ENCODE assay signal across 15 mouse cellular contexts in the genomic region with DNA sequence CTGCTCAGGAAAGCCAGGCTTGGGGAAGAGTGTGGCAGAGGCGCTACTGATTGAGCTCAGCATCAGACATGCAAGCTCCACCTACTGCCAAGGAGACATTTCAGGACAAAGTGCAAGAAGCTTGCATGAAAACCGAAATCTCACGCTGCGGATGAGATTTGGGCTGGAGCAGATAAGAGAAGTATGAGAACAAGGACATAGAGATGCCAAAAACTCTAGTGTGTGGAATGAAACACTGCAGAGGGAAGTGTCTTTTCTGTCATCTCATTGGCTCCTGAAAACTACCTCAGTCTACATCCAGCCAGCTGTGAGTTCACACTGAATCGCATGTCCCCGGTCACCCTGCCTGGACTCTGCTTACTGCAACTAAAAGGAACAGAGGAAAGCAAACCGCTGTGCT. TPM values are rescaled to one million over a fixed set of nuclear protein-coding genes. Genes with fewer than 3 reads are reported as not detected.
DNase-seq lines count a peak whose midpoint lies in the region; ATAC-seq lines count a peak whose summit lies in the region.
"Had no signal": no experiment of that assay in that cellular context is flagged by ENCODE, and none has a peak within 500 bp of the region (broad histone marks: within the 10 kb centered on the region; RNA-seq: fewer than 3 reads in every experiment).

No protein-coding gene starts in this region.

- ATAC-seq in frontal cortex, adult (ENCODE audit: low TSS enrichment), result peak; percentile 39; the same call in 1 of the 2 replicates
- ATAC-seq: forebrain, embryonic 13.5 days had no signal

- no peak for DNase-seq in frontal cortex, adult 2 months (ENCODE audit: extremely low spot score in 1 of 2, low spot score in 1 of 2)
- DNase-seq in kidney, postnatal 14 days, result peak; percentile 21
- no peak for DNase-seq in kidney, adult 18-20 months
- DNase-seq in heart, postnatal 10 days, result peak; percentile 56
- DNase-seq in lung, postnatal 4 days, result peak; percentile 10 to 33
- no peak for DNase-seq in left cerebral cortex, postnatal 10 days (ENCODE audit: extremely low spot score in 1 of 2, low spot score in 2 of 2)
- DNase-seq in cerebellum, postnatal 10 days, result no peak
- DNase-seq: adrenal gland, postnatal 10 days; gastrocnemius, postnatal 10 days had no signal

- intact Hi-C loops in heart, postnatal 10 days (cut with DNase I), result no loop called here
- intact Hi-C loops in left cerebral cortex, postnatal 10 days (cut with DNase I), result no loop called here

RNA-seq across cellular contexts. Expression of a gene that starts 38.3 kb away (rescaled TPM):
- polyA plus RNA-seq in frontal cortex, adult 2 months (2012; rRNA removed), result 0.82 and 1.1 TPM in 2 replicates
- total RNA-seq in heart, postnatal 10 days (2021), result not detected
- 1 to 10 TPM; 1.9 to 2.1 TPM for total RNA-seq in left cerebral cortex, postnatal 10 days (2021)
- total RNA-seq: adrenal gland, postnatal 10 days; common myeloid progenitor, adult 5-6 weeks; gastrocnemius, postnatal 10 days had no signal
- polyA plus RNA-seq: liver, embryonic 14.5 days; small intestine, adult 2 months; stomach, embryonic 16.5 days had no signal

Comparison
In these comparisons a context has a peak if more than half of its experiments do, and no peak if none do; other contexts are left out.
1. DNase-seq: peak in kidney, postnatal 14 days (single experiment), heart, postnatal 10 days (2 of 2) and lung, postnatal 4 days (2 of 2); none in frontal cortex, adult 2 months (0 of 2), kidney, adult 18-20 months (single experiment), left cerebral cortex, postnatal 10 days (0 of 2) and cerebellum, postnatal 10 days (0 of 2).